Mouse (Mus musculus): ENCODE measurements around the gene Trpm6.

- TF ChIP-seq MAZ (IDR thresholded peaks at IDR 0.05; ENCODE audit: low read depth, low read length) (no peak), EP300 (IDR thresholded peaks at IDR 0.05; ENCODE audit: low read length) (no peak), CTCF (conservative IDR thresholded peaks at IDR 0.05 in 1 of 2, IDR thresholded peaks at IDR 0.05 in 1 of 2; ENCODE audit: low read depth in 2 of 2, low read length in 2 of 2) (peak in 1 of 2 experiments; percentile 40; a peak in 2 of 4 replicates), CHD2 (IDR thresholded peaks at IDR 0.05; ENCODE audit: low read length) (no peak), MAFK (IDR thresholded peaks at IDR 0.05; ENCODE audit: insufficient replicate concordance, low read length) (no peak), POLR2A (IDR thresholded peaks at IDR 0.05; ENCODE audit: low read depth, low read length) (no peak), JUND (conservative IDR thresholded peaks at IDR 0.05; ENCODE audit: low read depth, low read length) (no peak), IRF4 (IDR thresholded peaks at IDR 0.05; ENCODE audit: low read depth, low read length) (no peak), MXI1 (IDR thresholded peaks at IDR 0.05; ENCODE audit: low read depth, low read length) (no peak), NELFE (IDR thresholded peaks at IDR 0.05; ENCODE audit: low read depth, low read length) (no peak), KAT2A (IDR thresholded peaks at IDR 0.05; ENCODE audit: insufficient replicate concordance, low read length) (no peak)
Observed at GRCm38 (mm10) chr19:18725186-18725585, 24.6 kb upstream of the Trpm6 start.

Data from CH12.LX (cell line).